Mouse (Mus musculus): ENCODE results near the gene Ppat. TPM values are rescaled to one million over a fixed set of nuclear protein-coding genes. Genes with fewer than 3 reads are reported as not detected.
A peak's percentile ranks its signal among the peaks of the same experiment; 100 is the strongest.

Gene Ppat
- polyA plus RNA-seq (2011; ENCODE audit: insufficient read depth, insufficient read length, low read depth, missing spikeins), result 89.3 and 90.8 TPM in 2 replicates

GRCm38 (mm10) chr5:76951106-76952027 is at the start of gene Ppat, which contains the start of gene Paics:
TSS of gene Ppat (minus strand) at chr5:76951578.
TSS of gene Paics (plus strand) at chr5:76951307.
- Histone ChIP-seq H3K4me1 (ENCODE audit: control insufficient read depth, insufficient read depth, low read length) (no peaks in the 10 kb centered on the region), H3K9ac (ENCODE audit: low read depth, poor library complexity, severe bottlenecking) (peak within 1 kb of the TSS; percentile 70), H3K27me3 (ENCODE audit: control insufficient read depth, insufficient read depth, low read length, poor library complexity, severe bottlenecking) (no peaks in the 10 kb centered on the region), H3K36me3 (ENCODE audit: control insufficient read depth, insufficient read depth, low read length, poor library complexity, severe bottlenecking) (peaks cover 36% of the 10 kb centered on the region), H3K9me3 (replicated peaks; ENCODE audit: control insufficient read depth, insufficient read depth, low read length, poor library complexity, severe bottlenecking) (no peaks in the 10 kb centered on the region), H3K4me3 (ENCODE audit: low read depth, low read length) (peak within 1 kb of the TSS; percentile 86), H3K27ac (ENCODE audit: insufficient read depth, low read length) (peak within 1 kb of the TSS; percentile 63)
- TF ChIP-seq CTCF (IDR thresholded peaks at IDR 0.05; ENCODE audit: low read depth, low read length), result no peak
- TF ChIP-seq POLR2A (IDR thresholded peaks at IDR 0.05; ENCODE audit: insufficient read depth, low read length), result peak; percentile 96
- peak; percentile 76; the same call in 1 of the 2 replicates for TF ChIP-seq EP300 (IDR thresholded peaks at IDR 0.05; ENCODE audit: insufficient read depth, low read depth, low read length)

- TF ChIP-seq CTCF (IDR thresholded peaks at IDR 0.05; ENCODE audit: low read depth, low read length), result peak; percentile 16
- no peak for TF ChIP-seq EP300 (IDR thresholded peaks at IDR 0.05; ENCODE audit: insufficient read depth, low read depth, low read length)
- no peak for TF ChIP-seq POLR2A (IDR thresholded peaks at IDR 0.05; ENCODE audit: insufficient read depth, low read length)
- H3K27me3 ChIP-seq (ENCODE audit: control insufficient read depth, insufficient read depth, low read length, poor library complexity, severe bottlenecking), result no peaks in the 10 kb centered on the region
- no peaks in the 10 kb centered on the region for H3K9me3 ChIP-seq (replicated peaks; ENCODE audit: control insufficient read depth, insufficient read depth, low read length, poor library complexity, severe bottlenecking)
- H3K9ac ChIP-seq (ENCODE audit: low read depth, poor library complexity, severe bottlenecking), result no peak overlapping the region
- no peak overlapping the region for H3K27ac ChIP-seq (ENCODE audit: insufficient read depth, low read length)
- no peak overlapping the region for H3K4me3 ChIP-seq (ENCODE audit: low read depth, low read length)
- no peaks in the 10 kb centered on the region for H3K4me1 ChIP-seq (ENCODE audit: control insufficient read depth, insufficient read depth, low read length)
- peaks cover 44% of the 10 kb centered on the region for H3K36me3 ChIP-seq (ENCODE audit: control insufficient read depth, insufficient read depth, low read length, poor library complexity, severe bottlenecking)
These were observed 47.0 kb upstream of the Ppat start for GRCm38 (mm10) chr5:76998416-76998815.

GRCm38 (mm10) chr5:76993174-76993814 is 41.9 kb upstream of the Ppat start:
- peaks cover 49% of the 10 kb centered on the region for H3K36me3 ChIP-seq (ENCODE audit: control insufficient read depth, insufficient read depth, low read length, poor library complexity, severe bottlenecking)

GRCm38 (mm10) chr5:76990789-76991188 is 39.4 kb upstream of the Ppat start:
- TF ChIP-seq CTCF (IDR thresholded peaks at IDR 0.05; ENCODE audit: low read depth, low read length) (no peak), POLR2A (IDR thresholded peaks at IDR 0.05; ENCODE audit: insufficient read depth, low read length) (no peak), EP300 (IDR thresholded peaks at IDR 0.05; ENCODE audit: insufficient read depth, low read depth, low read length) (no peak)
- Histone ChIP-seq H3K36me3 (ENCODE audit: control insufficient read depth, insufficient read depth, low read length, poor library complexity, severe bottlenecking) (peaks cover 42% of the 10 kb centered on the region), H3K9ac (ENCODE audit: low read depth, poor library complexity, severe bottlenecking) (no peak overlapping the region)

More at GRCm38 (mm10) chr5:76993174-76993814, 41.9 kb upstream of the Ppat start:
- Histone ChIP-seq H3K4me3 (ENCODE audit: low read depth, low read length) (no peak overlapping the region), H3K27ac (ENCODE audit: insufficient read depth, low read length) (no peak overlapping the region), H3K27me3 (ENCODE audit: control insufficient read depth, insufficient read depth, low read length, poor library complexity, severe bottlenecking) (no peaks in the 10 kb centered on the region), H3K4me1 (ENCODE audit: control insufficient read depth, insufficient read depth, low read length) (no peaks in the 10 kb centered on the region), H3K9ac (ENCODE audit: low read depth, poor library complexity, severe bottlenecking) (no peak overlapping the region), H3K9me3 (replicated peaks; ENCODE audit: control insufficient read depth, insufficient read depth, low read length, poor library complexity, severe bottlenecking) (no peaks in the 10 kb centered on the region)
- TF ChIP-seq EP300 (IDR thresholded peaks at IDR 0.05; ENCODE audit: insufficient read depth, low read depth, low read length), result no peak
- no peak for TF ChIP-seq CTCF (IDR thresholded peaks at IDR 0.05; ENCODE audit: low read depth, low read length)

GRCm38 (mm10) chr5:76984015-76984414 is 32.6 kb upstream of the Ppat start:
- Histone ChIP-seq H3K9ac (ENCODE audit: low read depth, poor library complexity, severe bottlenecking) (no peak overlapping the region), H3K36me3 (ENCODE audit: control insufficient read depth, insufficient read depth, low read length, poor library complexity, severe bottlenecking) (peaks cover 45% of the 10 kb centered on the region), H3K4me1 (ENCODE audit: control insufficient read depth, insufficient read depth, low read length) (no peaks in the 10 kb centered on the region), H3K27me3 (ENCODE audit: control insufficient read depth, insufficient read depth, low read length, poor library complexity, severe bottlenecking) (no peaks in the 10 kb centered on the region), H3K4me3 (ENCODE audit: low read depth, low read length) (no peak overlapping the region), H3K27ac (ENCODE audit: insufficient read depth, low read length) (no peak overlapping the region), H3K9me3 (replicated peaks; ENCODE audit: control insufficient read depth, insufficient read depth, low read length, poor library complexity, severe bottlenecking) (no peaks in the 10 kb centered on the region)
- TF ChIP-seq EP300 (IDR thresholded peaks at IDR 0.05; ENCODE audit: insufficient read depth, low read depth, low read length), result no peak
- TF ChIP-seq POLR2A (IDR thresholded peaks at IDR 0.05; ENCODE audit: insufficient read depth, low read length), result no peak
- TF ChIP-seq CTCF (IDR thresholded peaks at IDR 0.05; ENCODE audit: low read depth, low read length), result peak; percentile 30

More at GRCm38 (mm10) chr5:76990789-76991188, 39.4 kb upstream of the Ppat start:
- H3K4me1 ChIP-seq (ENCODE audit: control insufficient read depth, insufficient read depth, low read length), result no peaks in the 10 kb centered on the region
- no peaks in the 10 kb centered on the region for H3K27me3 ChIP-seq (ENCODE audit: control insufficient read depth, insufficient read depth, low read length, poor library complexity, severe bottlenecking)
- H3K4me3 ChIP-seq (ENCODE audit: low read depth, low read length), result no peak overlapping the region
- H3K27ac ChIP-seq (ENCODE audit: insufficient read depth, low read length), result no peak overlapping the region
- no peaks in the 10 kb centered on the region for H3K9me3 ChIP-seq (replicated peaks; ENCODE audit: control insufficient read depth, insufficient read depth, low read length, poor library complexity, severe bottlenecking)
